Mouse (Mus musculus): ENCODE results near the gene Ttpal. TPM values are rescaled to one million over a fixed set of nuclear protein-coding genes. Genes with fewer than 3 reads are reported as not detected.

Gene Ttpal
- polyA plus RNA-seq, 1 experiment from 2014 or later: 10.4 TPM

GRCm38 (mm10) chr2:163574321-163574720 lies 27.8 kb upstream of the Ttpal start:
- Histone ChIP-seq H3K36me3 (replicated peaks) (0 out of 2 replicates have a peak, but pooled peaks cover 6% of the 10 kb centered on the region), H3K27ac (replicated peaks) (0 out of 2 replicates have a peak overlapping the region, but pooled peaks have one; percentile 9), H3K27me3 (no peaks in the 10 kb centered on the region), H3K9me3 (replicated peaks) (no peaks in the 10 kb centered on the region), H3K9ac (no peak overlapping the region), H3K4me3 (replicated peaks) (no peak overlapping the region), H3K4me1 (replicated peaks) (peaks cover 18% of the 10 kb centered on the region; the same call in 1 of the 2 replicates), H3K4me2 (no peak overlapping the region)
- no peak for ATAC-seq (ENCODE audit: insufficient read depth)
- WGBS (ENCODE audit: insufficient replicate concordance): 50% methylated on average over 3 of the region's 3 CpGs

GRCm38 (mm10) chr2:163575248-163575647 lies 26.9 kb upstream of the Ttpal start:
- Histone ChIP-seq H3K4me2 (peak overlapping the region; percentile 24), H3K4me3 (replicated peaks) (no peak overlapping the region), H3K9me3 (replicated peaks) (no peaks in the 10 kb centered on the region), H3K36me3 (replicated peaks) (no peaks in the 10 kb centered on the region), H3K27me3 (no peaks in the 10 kb centered on the region), H3K4me1 (replicated peaks) (peaks cover 18% of the 10 kb centered on the region; the same call in 1 of the 2 replicates), H3K27ac (replicated peaks) (no peak overlapping the region), H3K9ac (no peak overlapping the region)
- ATAC-seq (ENCODE audit: insufficient read depth): peak; percentile 29; the same call in 1 of the 2 replicates
- WGBS (ENCODE audit: insufficient replicate concordance): 22% methylated on average over 11 of the region's 11 CpGs

- Histone ChIP-seq H3K9me3 (replicated peaks) (no peaks in the 10 kb centered on the region), H3K36me3 (replicated peaks) (no peaks in the 10 kb centered on the region), H3K4me2 (no peak overlapping the region), H3K4me1 (replicated peaks) (peaks cover 13% of the 10 kb centered on the region; the same call in 1 of the 2 replicates), H3K9ac (no peak overlapping the region), H3K27me3 (no peaks in the 10 kb centered on the region), H3K27ac (replicated peaks) (no peak overlapping the region), H3K4me3 (replicated peaks) (no peak overlapping the region)
- no peak for ATAC-seq (ENCODE audit: insufficient read depth)
- 62% methylated on average over 2 of the region's 2 CpGs for WGBS (ENCODE audit: insufficient replicate concordance)
These were observed 24.1 kb upstream of the Ttpal start for GRCm38 (mm10) chr2:163577986-163578385.

GRCm38 (mm10) chr2:163580069-163580945 lies 21.8 kb upstream of the Ttpal start:
- Histone ChIP-seq H3K27ac (replicated peaks) (no peak overlapping the region), H3K4me2 (no peak overlapping the region), H3K9me3 (replicated peaks) (no peaks in the 10 kb centered on the region), H3K4me1 (replicated peaks) (0 out of 2 replicates have a peak, but pooled peaks cover under 1% of the 10 kb centered on the region), H3K27me3 (no peaks in the 10 kb centered on the region), H3K9ac (no peak overlapping the region), H3K36me3 (replicated peaks) (no peaks in the 10 kb centered on the region), H3K4me3 (replicated peaks) (no peak overlapping the region)
- ATAC-seq (ENCODE audit: insufficient read depth): no peak
- WGBS (ENCODE audit: insufficient replicate concordance): 51% methylated on average over 13 of the region's 13 CpGs

- WGBS (ENCODE audit: insufficient replicate concordance): 83% methylated on average over 10 of the region's 10 CpGs
- peaks cover 15% of the 10 kb centered on the region for H3K4me1 ChIP-seq (replicated peaks)
- no peak overlapping the region for H3K9ac ChIP-seq
- H3K4me3 ChIP-seq (replicated peaks): no peak overlapping the region
- H3K9me3 ChIP-seq (replicated peaks): no peaks in the 10 kb centered on the region
- ATAC-seq (ENCODE audit: insufficient read depth): no peak
- no peaks in the 10 kb centered on the region for H3K36me3 ChIP-seq (replicated peaks)
- H3K4me2 ChIP-seq: no peak overlapping the region
- H3K27me3 ChIP-seq: no peaks in the 10 kb centered on the region
- no peak overlapping the region for H3K27ac ChIP-seq (replicated peaks)
These were observed 18.7 kb upstream of the Ttpal start for GRCm38 (mm10) chr2:163583226-163584087.

- H3K9ac ChIP-seq: no peak overlapping the region
These were observed 18.1 kb upstream of the Ttpal start for GRCm38 (mm10) chr2:163584088-163584426.

GRCm38 (mm10) chr2:163586384-163587261 lies 15.5 kb upstream of the Ttpal start:
- Histone ChIP-seq H3K27ac (replicated peaks) (0 out of 2 replicates have a peak overlapping the region, but pooled peaks have one; percentile 53), H3K4me3 (replicated peaks) (no peak overlapping the region), H3K9ac (no peak overlapping the region), H3K27me3 (no peaks in the 10 kb centered on the region), H3K36me3 (replicated peaks) (no peaks in the 10 kb centered on the region), H3K4me2 (peak overlapping the region; percentile 21), H3K4me1 (replicated peaks) (peaks cover 31% of the 10 kb centered on the region), H3K9me3 (replicated peaks) (no peaks in the 10 kb centered on the region)
- ATAC-seq (ENCODE audit: insufficient read depth): peak; percentile 76
- 35% methylated on average over 19 of the region's 19 CpGs for WGBS (ENCODE audit: insufficient replicate concordance)

More at GRCm38 (mm10) chr2:163584088-163584426, 18.1 kb upstream of the Ttpal start:
- no peaks in the 10 kb centered on the region for H3K36me3 ChIP-seq (replicated peaks)
- H3K27ac ChIP-seq (replicated peaks): no peak overlapping the region
- H3K9me3 ChIP-seq (replicated peaks): no peaks in the 10 kb centered on the region
- WGBS (ENCODE audit: insufficient replicate concordance): 64% methylated on average over 10 of the region's 10 CpGs
- no peaks in the 10 kb centered on the region for H3K27me3 ChIP-seq
- ATAC-seq (ENCODE audit: insufficient read depth): no peak
- no peak overlapping the region for H3K4me3 ChIP-seq (replicated peaks)
- H3K4me2 ChIP-seq: no peak overlapping the region
- peaks cover 15% of the 10 kb centered on the region for H3K4me1 ChIP-seq (replicated peaks)

GRCm38 (mm10) chr2:163587506-163587905 lies 14.6 kb upstream of the Ttpal start:
- H3K9me3 ChIP-seq (replicated peaks): no peaks in the 10 kb centered on the region
- 34% methylated on average over 5 of the region's 5 CpGs for WGBS (ENCODE audit: insufficient replicate concordance)
- no peak for ATAC-seq (ENCODE audit: insufficient read depth)
- H3K9ac ChIP-seq: no peak overlapping the region
- H3K4me3 ChIP-seq (replicated peaks): no peak overlapping the region
- H3K4me1 ChIP-seq (replicated peaks): peaks cover 31% of the 10 kb centered on the region
- no peaks in the 10 kb centered on the region for H3K27me3 ChIP-seq
- H3K36me3 ChIP-seq (replicated peaks): no peaks in the 10 kb centered on the region
- H3K4me2 ChIP-seq: no peak overlapping the region
- no peak overlapping the region for H3K27ac ChIP-seq (replicated peaks)

- 21% methylated on average over 12 of the region's 12 CpGs for WGBS (ENCODE audit: insufficient replicate concordance)
- H3K9me3 ChIP-seq (replicated peaks): no peaks in the 10 kb centered on the region
- peaks cover 47% of the 10 kb centered on the region for H3K4me1 ChIP-seq (replicated peaks)
- no peak for ATAC-seq (ENCODE audit: insufficient read depth)
- no peak overlapping the region for H3K9ac ChIP-seq
- no peaks in the 10 kb centered on the region for H3K27me3 ChIP-seq
- no peaks in the 10 kb centered on the region for H3K36me3 ChIP-seq (replicated peaks)
- no peak overlapping the region for H3K4me3 ChIP-seq (replicated peaks)
- H3K4me2 ChIP-seq: peak overlapping the region; percentile 13
- H3K27ac ChIP-seq (replicated peaks): no peak overlapping the region
These were observed 11.9 kb upstream of the Ttpal start for GRCm38 (mm10) chr2:163590211-163590610.

GRCm38 (mm10) chr2:163590996-163591395 lies 11.1 kb upstream of the Ttpal start:
- Histone ChIP-seq H3K4me3 (replicated peaks) (no peak overlapping the region), H3K9me3 (replicated peaks) (no peaks in the 10 kb centered on the region), H3K36me3 (replicated peaks) (no peaks in the 10 kb centered on the region), H3K4me1 (replicated peaks) (peaks cover 51% of the 10 kb centered on the region), H3K9ac (no peak overlapping the region), H3K4me2 (no peak overlapping the region), H3K27ac (replicated peaks) (no peak overlapping the region), H3K27me3 (no peaks in the 10 kb centered on the region)
- WGBS (ENCODE audit: insufficient replicate concordance): 63% methylated on average over 5 of the region's 5 CpGs
- ATAC-seq (ENCODE audit: insufficient read depth): no peak
